Mouse (Mus musculus) liver, embryonic 13.5 days (tissue): ENCODE data around the gene Fnip2. TPM values are rescaled to one million over a fixed set of nuclear protein-coding genes. Genes with fewer than 3 reads are reported as not detected.

Experiments
- ATAC-seq: fragments of 200-750 bp; cut with Nextera tagmentation; 2 replicates; pipeline ENCODE4 v1.8.0; 2017; ENCODE audit warnings: low read depth, mild to moderate bottlenecking, moderate number of reproducible peaks, moderate library complexity
- DNase-seq: peaks from one replicate; pipeline ENCODE4 v3.0.0; 2022
- H3K27ac ChIP-seq: fragments of 300-500 bp; sonication (generic); 2 replicates; pipeline ENCODE4 v1.5.1; 2015; ENCODE audit warnings: moderate library complexity, mild to moderate bottlenecking, inconsistent platforms
- H3K27me3 ChIP-seq: fragments of 300-500 bp; sonication (generic); 2 replicates; pipeline ENCODE4 v1.6.1; 2015; ENCODE audit warnings: mild to moderate bottlenecking, inconsistent platforms
- H3K36me3 ChIP-seq: fragments of 300-500 bp; sonication (generic); 2 replicates; pipeline ENCODE4 v1.6.1; 2015; ENCODE audit warnings: mild to moderate bottlenecking, inconsistent platforms
- H3K4me1 ChIP-seq: fragments of 300-500 bp; sonication (generic); replicated peaks from 2 replicates; pipeline ENCODE4 v1.6.1; 2015; ENCODE audit warnings: inconsistent platforms
- H3K4me2 ChIP-seq: fragments of 300-500 bp; sonication (generic); 2 replicates; pipeline ENCODE4 v1.6.1; 2015; ENCODE audit warnings: inconsistent platforms, mild to moderate bottlenecking, moderate library complexity
- H3K4me3 ChIP-seq: fragments of 300-500 bp; sonication (generic); replicated peaks from 2 replicates; pipeline ENCODE4 v1.5.1; 2015; ENCODE audit warnings: mild to moderate bottlenecking, inconsistent platforms
- H3K9ac ChIP-seq: fragments of 300-500 bp; sonication (generic); 2 replicates; pipeline ENCODE4 v1.6.1; 2015; ENCODE audit warnings: mild to moderate bottlenecking, inconsistent platforms
- H3K9me3 ChIP-seq: fragments of 300-500 bp; sonication (generic); replicated peaks from 2 replicates; pipeline ENCODE4 v1.6.1; 2016; ENCODE audit warnings: inconsistent platforms
- WGBS: fragments of 180-500 bp; shearing (Covaris S2); methylation state at CpG from one replicate; pipeline ENCODE4 v1.1.7; 2015; ENCODE audit not compliant: insufficient replicate concordance; 5-methylcytosine and 5-hydroxymethylcytosine counted together
- polyA plus RNA-seq: library from polyadenylated mRNA; unstranded; fragments of >200 nt; fragmentation: Nextera tagmentation; extraction: Ambion mirVana; gene quantifications from 2 replicates; pipeline ENCODE4 v1.2.1, GENCODE M21; 2015

Gene Fnip2
- polyA plus RNA-seq, 1 experiment from 2014 or later = 3.5 TPM

DNA sequence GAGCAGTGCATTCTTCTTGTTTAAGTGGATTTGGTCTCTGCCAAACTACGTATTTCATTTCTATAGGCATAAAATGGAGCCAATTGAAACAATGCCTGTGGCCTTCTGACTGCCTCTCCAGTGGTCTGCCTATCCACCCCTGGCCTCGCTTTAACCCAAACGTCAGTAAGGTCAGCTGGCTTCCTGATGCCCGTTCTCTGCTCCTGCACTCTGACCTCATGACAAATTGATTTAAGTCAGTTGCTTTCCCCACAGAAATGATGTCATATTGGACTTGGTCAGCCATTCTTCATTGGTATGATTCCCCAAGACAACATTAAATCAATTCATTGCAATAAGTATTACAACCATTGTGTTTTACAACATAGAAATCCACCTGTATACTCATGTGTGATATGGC lies 159.1 kb downstream of the Fnip2 start:
- Histone ChIP-seq H3K4me1 (no peaks in the 10 kb centered on the region), H3K9ac (no peak overlapping the region), H3K4me3 (no peak overlapping the region), H3K27me3 (no peaks in the 10 kb centered on the region), H3K9me3 (no peaks in the 10 kb centered on the region), H3K27ac (no peak overlapping the region), H3K4me2 (no peak overlapping the region), H3K36me3 (no peaks in the 10 kb centered on the region)
- no peak for DNase-seq
- no peak for ATAC-seq
- 51% methylated on average over 4 of the region's 4 CpGs for WGBS

Other genes with a start within 250 kb of the Fnip2 start
- gene Gm17359, start 231.1 kb downstream of the Fnip2 start, polyA plus RNA-seq = not detected in 2 replicates
- 164 and 208 TPM in 2 replicates for gene Ppid, start 23.5 kb upstream of the Fnip2 start, polyA plus RNA-seq
- gene 4930579G24Rik, start 61.3 kb upstream of the Fnip2 start, polyA plus RNA-seq = 20.5 and 23.4 TPM in 2 replicates
- gene Etfdh, start 61.7 kb upstream of the Fnip2 start, polyA plus RNA-seq = 38.8 and 45.8 TPM in 2 replicates
- gene Rxfp1, start 170.1 kb upstream of the Fnip2 start, polyA plus RNA-seq = not detected in 2 replicates